Mouse (Mus musculus): ENCODE measurements around the gene Klhl3. TPM values are rescaled to one million over a fixed set of nuclear protein-coding genes. Genes with fewer than 3 reads are reported as not detected.
A peak's percentile ranks its signal among the peaks of the same experiment; 100 is the strongest.
"Not testable (repeated sequence)": the region's sequence is repeated elsewhere in the genome, so short reads cannot be mapped to it uniquely, and the experiment has no call there.

Gene Klhl3
- total RNA-seq (2021), result 10 to 100 TPM; 50.4 to 52.7 TPM

- peak; percentile 80 to 81 for DNase-seq
Measured at GRCm38 (mm10) chr13:58113061-58113900, at the start of gene Klhl3. Gene Klhl3 (minus strand): TSS chr13:58113592.

- no peak for DNase-seq
Measured at GRCm38 (mm10) chr13:58160761-58161160, 47.4 kb upstream of the Klhl3 start.

DNA sequence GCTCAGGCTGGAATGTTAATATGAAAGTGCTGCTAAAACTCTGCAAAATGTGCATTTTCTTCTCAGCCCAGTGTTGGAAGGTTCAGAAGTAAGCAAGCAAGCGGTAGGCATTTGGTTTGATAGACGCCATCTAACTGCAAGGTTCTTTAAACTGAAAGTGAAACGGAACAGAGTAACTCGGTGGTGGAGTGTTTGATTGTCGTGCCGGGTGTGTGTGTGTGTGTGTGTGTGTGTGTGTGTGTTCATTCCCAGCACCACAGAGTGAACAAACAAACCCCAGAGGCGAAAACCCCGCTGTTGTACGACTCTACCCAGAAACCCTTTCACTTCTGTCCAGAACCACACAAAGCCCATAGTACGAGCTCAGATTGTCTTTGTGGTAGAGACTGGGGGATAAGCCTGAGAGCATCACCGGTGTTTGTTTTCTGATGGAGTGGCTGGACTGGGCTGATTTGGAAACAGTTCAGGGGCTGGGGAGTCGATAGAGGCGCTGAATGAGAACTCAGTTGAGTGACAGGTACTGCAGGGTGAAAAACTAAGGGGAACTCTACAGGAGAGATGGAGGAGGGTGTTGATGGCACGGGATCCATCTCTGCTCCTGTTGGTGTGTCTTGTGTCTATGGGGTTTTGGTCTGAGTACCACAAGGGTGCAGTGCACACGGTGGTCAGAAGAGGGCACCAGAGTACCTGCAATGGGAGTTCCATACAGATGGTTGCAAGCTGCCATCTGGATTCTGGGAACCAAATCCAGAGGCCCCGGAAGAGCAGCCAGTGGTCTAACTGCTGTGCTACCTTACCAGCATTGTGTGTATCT lies 44.9 kb upstream of the Klhl3 start:
- DNase-seq, result peak; percentile 83 to 85

DNA sequence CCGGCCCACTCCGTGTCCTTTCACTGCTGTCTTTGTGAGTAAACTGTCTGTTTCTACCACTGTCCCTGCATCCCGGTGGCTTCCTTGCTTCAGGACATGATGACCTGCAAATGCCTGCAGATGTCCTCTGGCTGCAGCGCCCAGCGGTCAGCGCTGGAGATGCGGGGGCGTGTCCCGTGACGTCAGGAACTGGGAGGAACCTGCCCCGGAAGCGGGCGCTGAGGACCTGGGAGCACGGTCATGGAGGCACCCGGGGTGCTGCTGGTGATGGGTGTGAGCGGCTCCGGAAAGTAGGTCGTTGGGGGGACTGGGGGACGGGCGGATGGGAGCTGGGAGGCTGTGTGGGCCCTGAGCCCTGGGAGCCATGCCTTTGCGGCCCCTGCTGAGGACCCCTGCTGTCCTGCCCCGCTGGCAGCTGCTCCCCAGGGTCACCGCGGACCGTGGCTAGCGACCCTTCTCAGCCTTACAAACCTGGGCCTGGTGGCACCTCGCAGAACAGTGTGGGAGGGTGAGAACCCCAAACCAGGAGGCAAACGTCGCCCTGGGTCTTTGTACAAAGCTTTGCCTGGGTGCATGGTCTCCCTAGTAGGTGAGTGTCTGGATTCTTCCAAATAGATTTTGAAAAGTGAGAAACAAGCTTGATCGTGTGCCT lies 44.2 kb upstream of the Klhl3 start, which contains the start of gene Idnk:
TSS of gene Idnk (plus strand) at position 203 of the 652 bp plus-strand sequence.
- peak; percentile 79 to 81 for DNase-seq

DNA sequence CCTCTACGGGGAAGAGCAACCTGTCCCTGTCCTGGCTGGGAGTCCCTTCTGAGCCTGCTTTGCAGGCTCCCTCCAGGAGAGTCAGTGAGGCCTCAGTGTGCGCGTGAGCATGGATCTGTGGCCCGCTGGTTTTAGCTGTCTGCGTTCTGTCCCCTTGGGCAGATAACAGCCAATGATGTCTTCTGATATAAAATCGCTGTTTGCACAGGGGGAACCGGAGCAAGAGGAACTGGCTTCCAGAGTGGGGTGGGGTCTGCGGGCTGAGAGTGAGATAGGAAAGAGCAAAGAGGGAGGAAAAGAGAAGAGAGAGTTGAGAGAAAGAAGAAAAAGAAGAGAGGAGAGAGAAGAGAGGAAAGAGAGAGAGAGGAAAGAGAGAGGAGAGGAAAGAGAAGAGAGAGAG lies 43.6 kb upstream of the Klhl3 start:
- no peak for DNase-seq

DNA sequence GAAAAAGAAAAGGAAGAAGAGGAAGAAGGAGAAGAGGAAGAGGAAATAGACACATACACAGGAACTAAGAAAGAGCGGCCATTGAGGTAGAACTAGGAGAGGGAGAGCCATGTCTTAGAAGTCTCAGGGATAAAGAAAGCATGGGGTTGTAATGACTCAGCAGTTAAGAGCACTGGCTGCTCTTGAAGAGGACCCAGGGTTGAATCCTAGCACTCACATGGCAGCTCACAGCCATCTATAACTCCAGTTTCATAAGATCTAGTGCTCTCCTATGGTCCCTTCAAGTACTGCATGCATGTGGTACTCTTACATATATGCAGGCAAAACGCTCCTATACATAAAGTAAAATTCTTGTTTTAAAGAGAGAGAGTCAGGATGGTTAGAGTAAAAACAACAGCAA lies 42.6 kb upstream of the Klhl3 start:
- DNase-seq, result no peak

GRCm38 (mm10) chr13:58150442-58150841 lies 37.0 kb upstream of the Klhl3 start:
- DNase-seq, result no peak

- no peak for DNase-seq
Measured at GRCm38 (mm10) chr13:58149629-58150028, 36.2 kb upstream of the Klhl3 start.

- DNase-seq, result no peak
Measured at GRCm38 (mm10) chr13:58149033-58149558, 35.7 kb upstream of the Klhl3 start.

- DNase-seq, result no peak
Measured at GRCm38 (mm10) chr13:58148256-58148831, 35.0 kb upstream of the Klhl3 start.

DNA sequence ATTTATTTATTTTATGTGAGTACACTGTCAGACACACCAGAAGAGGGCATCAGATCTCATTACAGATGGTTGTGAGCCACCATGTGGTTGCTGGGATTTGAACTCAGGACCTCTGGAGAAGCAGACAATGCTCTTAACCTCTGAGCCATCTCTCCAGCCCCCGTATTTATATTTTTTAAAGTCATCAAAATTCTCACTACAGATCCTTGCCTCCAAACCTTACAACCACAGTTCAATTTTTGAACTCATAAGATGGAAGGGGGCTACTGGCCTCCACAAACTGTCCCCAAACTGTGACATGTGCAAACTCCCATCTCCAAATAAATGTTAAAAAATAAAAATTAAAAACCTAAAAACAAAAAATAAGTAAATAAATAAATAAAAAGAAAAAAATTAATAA lies 34.4 kb upstream of the Klhl3 start:
- no peak for DNase-seq

- not testable (repeated sequence) for DNase-seq
Measured at GRCm38 (mm10) chr13:58146603-58147002, 33.2 kb upstream of the Klhl3 start.

DNA sequence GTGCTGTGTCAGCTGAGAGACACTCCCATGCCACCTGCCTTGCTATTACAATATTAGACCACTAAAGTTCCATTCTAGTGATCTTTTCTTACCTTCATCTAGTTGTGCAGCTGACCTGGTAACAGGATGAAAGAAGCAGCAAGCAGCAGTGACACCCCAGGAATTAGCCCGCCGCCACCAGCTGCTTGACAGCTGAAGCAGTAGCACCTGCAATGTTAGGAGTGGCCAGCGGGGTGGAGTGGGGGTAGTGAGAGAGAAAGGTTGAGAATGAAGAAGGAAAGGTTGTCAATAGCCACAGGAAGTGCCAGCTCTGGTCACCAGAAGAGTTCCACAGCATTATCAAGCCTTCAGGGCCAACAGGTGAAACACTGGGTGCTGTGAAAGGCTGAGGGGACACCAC lies 18.3 kb upstream of the Klhl3 start:
- DNase-seq, result no peak

GRCm38 (mm10) chr13:58129687-58130246 lies 16.4 kb upstream of the Klhl3 start:
- DNase-seq, result no peak

- DNase-seq, result peak; percentile 95 to 96
Measured at GRCm38 (mm10) chr13:58128768-58129671, 15.6 kb upstream of the Klhl3 start.

GRCm38 (mm10) chr13:58128396-58128767 lies 15.0 kb upstream of the Klhl3 start, which contains the start of gene Hnrnpa0:
Gene Hnrnpa0 (minus strand): TSS chr13:58128556.
- DNase-seq, result peak; percentile 93 to 95

GRCm38 (mm10) chr13:58127766-58128361 lies 14.5 kb upstream of the Klhl3 start:
- DNase-seq, result peak; percentile 78 to 79

DNA sequence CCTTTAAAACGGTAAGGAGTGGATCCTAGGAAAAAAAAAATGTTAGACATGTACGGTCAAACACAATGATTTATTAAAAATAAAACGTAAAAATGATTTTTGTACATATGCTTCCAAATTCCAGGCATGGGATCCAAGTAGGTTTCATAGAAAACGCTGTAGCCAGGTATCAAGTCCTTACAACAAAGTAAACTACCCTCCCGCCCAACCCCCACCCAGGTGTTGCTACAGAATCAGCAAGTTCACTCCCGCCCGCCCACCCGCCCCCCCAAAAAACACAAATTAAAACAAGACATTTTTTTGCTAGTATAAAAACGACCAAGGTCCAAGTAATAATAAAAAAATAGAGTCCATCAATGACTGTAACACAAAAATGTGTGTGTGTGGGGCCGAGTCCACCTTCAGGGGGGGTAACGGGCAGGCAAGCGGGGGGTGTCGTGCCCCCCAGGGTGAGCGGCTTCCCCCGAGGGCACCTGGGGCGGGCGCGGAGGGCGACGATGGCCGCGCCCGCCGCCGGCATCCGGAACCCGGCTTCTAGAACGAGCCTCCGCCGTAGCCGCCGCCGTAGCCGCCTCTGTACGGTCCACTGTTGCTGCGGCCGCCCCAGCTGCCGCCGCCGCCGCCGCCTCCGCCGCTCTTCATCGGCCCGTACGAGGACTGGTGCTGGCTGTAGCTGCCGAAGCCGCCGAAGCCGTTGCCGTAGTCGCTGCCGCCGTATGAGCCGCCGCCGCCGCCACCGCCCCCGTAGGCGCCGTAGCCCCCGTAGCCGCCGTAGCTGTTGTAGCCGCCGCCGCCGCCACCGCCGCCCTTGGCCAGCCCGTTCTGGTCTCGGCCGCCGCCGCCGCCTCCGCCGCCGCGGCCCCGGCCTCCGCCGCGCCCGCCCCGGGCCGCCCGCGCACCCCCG lies 13.7 kb upstream of the Klhl3 start:
- peak in 1 of 2 experiments; percentile 27 for DNase-seq

DNA sequence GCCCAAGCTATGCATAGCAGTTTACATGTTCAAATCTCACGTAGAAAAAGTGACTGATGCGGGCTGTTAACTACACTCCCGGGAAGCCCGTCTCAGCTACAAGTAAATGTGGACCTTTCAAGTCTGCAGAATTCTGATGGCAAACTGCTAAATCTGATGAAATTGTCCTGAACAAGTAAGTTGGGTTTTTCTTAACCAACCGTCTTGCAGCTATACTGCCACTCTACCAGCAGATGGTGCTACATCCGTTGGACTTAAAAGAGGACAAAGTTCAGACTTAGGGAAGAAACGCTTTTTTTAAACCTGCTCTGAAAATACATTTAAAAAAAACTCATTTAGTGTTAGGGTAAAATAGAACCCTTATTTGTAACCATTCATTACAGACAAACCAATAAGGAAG lies 12.7 kb upstream of the Klhl3 start:
- DNase-seq, result no peak
